Mouse (Mus musculus): ENCODE measurements around the gene Samt1. TPM values are rescaled to one million over a fixed set of nuclear protein-coding genes. Genes with fewer than 3 reads are reported as not detected.

Gene Samt1
- not detected for polyA plus RNA-seq (2014; fragmentation: Illumina TruSeq; extraction: RNeasy Lipid Tissue Mini Kit (QIAGEN cat#74804); ENCODE audit: low read depth, low replicate concordance)

GRCm38 (mm10) chrX:154012540-154012939 lies at the start of gene Samt1:
Gene Samt1, minus strand, starts transcription at chrX:154012640.

GRCm38 (mm10) chrX:154054939-154055338 lies 42.5 kb upstream of the Samt1 start, which contains the start of gene Gm10057:
Gene Gm10057, minus strand, starts transcription at chrX:154055039.

GRCm38 (mm10) chrX:154033727-154034126 lies 21.3 kb upstream of the Samt1 start, which contains the start of gene 4921511M17Rik:
Gene 4921511M17Rik, minus strand, starts transcription at chrX:154033827.

Other genes with a start within 250 kb of the Samt1 start
- gene Spin2c, start 180.4 kb downstream of the Samt1 start, polyA plus RNA-seq (2014; fragmentation: Illumina TruSeq; extraction: RNeasy Lipid Tissue Mini Kit (QIAGEN cat#74804); ENCODE audit: low read depth, low replicate concordance) = 0.29 TPM
- gene 4921511M17Rik, start 21.2 kb upstream of the Samt1 start, polyA plus RNA-seq (2014; fragmentation: Illumina TruSeq; extraction: RNeasy Lipid Tissue Mini Kit (QIAGEN cat#74804); ENCODE audit: low read depth, low replicate concordance) = not detected
- gene Gm10057, start 42.4 kb upstream of the Samt1 start, polyA plus RNA-seq (2014; fragmentation: Illumina TruSeq; extraction: RNeasy Lipid Tissue Mini Kit (QIAGEN cat#74804); ENCODE audit: low read depth, low replicate concordance) = not detected
- gene Gm15140, start 108.0 kb upstream of the Samt1 start, polyA plus RNA-seq (2014; fragmentation: Illumina TruSeq; extraction: RNeasy Lipid Tissue Mini Kit (QIAGEN cat#74804); ENCODE audit: low read depth, low replicate concordance) = not detected